Mouse (Mus musculus) CH12.LX (cell line): ENCODE results near the gene Churc1. TPM values are rescaled to one million over a fixed set of nuclear protein-coding genes. Genes with fewer than 3 reads are reported as not detected.
"Not testable (repeated sequence)": the region's sequence is repeated elsewhere in the genome, so short reads cannot be mapped to it uniquely, and the experiment has no call there.

Source experiments
- DNase-seq: peaks from one replicate; pipeline ENCODE4 v3.0.0-alpha.2; 2013; ENCODE audit errors: extremely low read depth
- H3K27ac ChIP-seq: 2 replicates; pipeline ENCODE4 v1.5.1; 2012; ENCODE audit warnings: low read depth, mild to moderate bottlenecking, control low read depth, moderate library complexity; ENCODE audit not compliant: insufficient read depth
- H3K27me3 ChIP-seq: replicated peaks from 2 replicates; pipeline ENCODE3; 2012; ENCODE audit warnings: inconsistent platforms
- H3K36me3 ChIP-seq, 2 experiments: replicated peaks in 1 of 2; 2 replicates each; pipeline versions ENCODE3 to v1.6.1; 2012; ENCODE audit warnings: inconsistent platforms in 1 of 2, low read length in 1 of 2, mild to moderate bottlenecking in 1 of 2, mixed read lengths in 1 of 2, moderate library complexity in 1 of 2; ENCODE audit not compliant: control insufficient read depth in 1 of 2, insufficient read depth in 1 of 2
- H3K4me1 ChIP-seq, 2 experiments: 2 replicates each; pipeline ENCODE4 v1.6.1; 2012; ENCODE audit warnings: inconsistent platforms in 1 of 2, moderate library complexity in 1 of 2; ENCODE audit not compliant: insufficient read depth in 2 of 2, control insufficient read depth in 1 of 2
- H3K4me2 ChIP-seq: 2 replicates; pipeline ENCODE4 v1.6.1; 2012; ENCODE audit warnings: low read depth, mild to moderate bottlenecking, control low read depth; ENCODE audit not compliant: poor library complexity, insufficient read depth, severe bottlenecking
- H3K4me3 ChIP-seq, 3 experiments: fragments of 150-350 bp in 1 of 3; sonication (generic) in 1 of 3; replicated peaks in 1 of 3; 2 replicates each; pipeline versions ENCODE3 to v1.5.1; 2011 to 2012; ENCODE audit warnings: low read depth in 2 of 3, low read length in 2 of 3, mild to moderate bottlenecking in 2 of 3, moderate library complexity in 2 of 3, control low read depth in 1 of 3, improper control_type of control experiment in 1 of 3, inconsistent platforms in 1 of 3, mixed read lengths in 1 of 3; ENCODE audit not compliant: poor library complexity in 1 of 3
- H3K79me2 ChIP-seq: replicated peaks from 2 replicates; pipeline ENCODE4 v1.6.1; 2012; ENCODE audit warnings: mild to moderate bottlenecking, moderate library complexity; ENCODE audit not compliant: control insufficient read depth, poor library complexity, insufficient read depth, severe bottlenecking; ENCODE audit errors: extremely low read depth
- H3K9ac ChIP-seq: 2 replicates; pipeline ENCODE4 v1.6.1; 2012; ENCODE audit warnings: low read depth, mild to moderate bottlenecking, control low read depth, moderate library complexity; ENCODE audit not compliant: insufficient read depth
- H3K9me3 ChIP-seq: replicated peaks from 2 replicates; pipeline ENCODE3; 2012; ENCODE audit warnings: low read length, inconsistent platforms, mixed read lengths
- BHLHE40 ChIP-seq: IDR thresholded peaks from 2 replicates; pipeline ENCODE4 v1.6.1; 2011; ENCODE audit warnings: mild to moderate bottlenecking, low read depth, low read length, improper control_type of control experiment
- CTCF ChIP-seq, 2 experiments: IDR thresholded peaks in 1 of 2; conservative IDR thresholded peaks in 1 of 2; 2 replicates each; pipeline ENCODE4 v1.5.1; 2011 to 2012; ENCODE audit warnings: low read depth in 2 of 2, low read length in 2 of 2, improper control_type of control experiment in 1 of 2, inconsistent platforms in 1 of 2, mild to moderate bottlenecking in 1 of 2, moderate library complexity in 1 of 2
- E2F4 ChIP-seq: IDR thresholded peaks from 2 replicates; pipeline ENCODE4 v1.6.1; 2011; ENCODE audit warnings: low read depth, low read length, improper control_type of control experiment; ENCODE audit not compliant: insufficient replicate concordance
- EP300 ChIP-seq: IDR thresholded peaks from 2 replicates; pipeline ENCODE4 v1.6.1; 2011; ENCODE audit warnings: low read length, improper control_type of control experiment
- HCFC1 ChIP-seq: IDR thresholded peaks from 2 replicates; pipeline ENCODE4 v1.6.1; 2012; ENCODE audit warnings: low read depth, mild to moderate bottlenecking, inconsistent platforms, low read length, improper control_type of control experiment
- IRF4 ChIP-seq: IDR thresholded peaks from 2 replicates; pipeline ENCODE4 v1.6.1; 2014; ENCODE audit warnings: low read depth, mild to moderate bottlenecking, inconsistent platforms, low read length, improper control_type of control experiment
- JUND ChIP-seq: conservative IDR thresholded peaks from 2 replicates; pipeline ENCODE4 v1.6.1; 2011; ENCODE audit warnings: low read depth, low read length, improper control_type of control experiment
- KAT2A ChIP-seq: IDR thresholded peaks from 2 replicates; pipeline ENCODE4 v1.6.1; 2012; ENCODE audit warnings: low read length, improper control_type of control experiment, inconsistent platforms; ENCODE audit not compliant: insufficient replicate concordance
- MAX ChIP-seq: IDR thresholded peaks from 2 replicates; pipeline ENCODE4 v1.6.1; 2011; ENCODE audit warnings: low read length, improper control_type of control experiment
- MEF2A ChIP-seq: IDR thresholded peaks from 2 replicates; pipeline ENCODE4 v1.6.1; 2014; ENCODE audit warnings: low read depth, mild to moderate bottlenecking, inconsistent platforms, low read length, improper control_type of control experiment, borderline replicate concordance
- MXI1 ChIP-seq: IDR thresholded peaks from 2 replicates; pipeline ENCODE4 v1.6.1; 2011; ENCODE audit warnings: mild to moderate bottlenecking, low read depth, low read length, improper control_type of control experiment
- PAX5 ChIP-seq: IDR thresholded peaks from 2 replicates; pipeline ENCODE4 v1.6.1; 2012; ENCODE audit warnings: low read length, inconsistent platforms, mixed read lengths
- POLR2A ChIP-seq: IDR thresholded peaks from 2 replicates; pipeline ENCODE4 v1.6.1; 2011; ENCODE audit warnings: low read depth, mild to moderate bottlenecking, improper control_type of control experiment, low read length
- RAD21 ChIP-seq: IDR thresholded peaks from 2 replicates; pipeline ENCODE4 v1.6.1; 2011; ENCODE audit warnings: low read depth, mild to moderate bottlenecking, low read length, improper control_type of control experiment, moderate library complexity
- RCOR1 ChIP-seq: conservative IDR thresholded peaks from 2 replicates; pipeline ENCODE4 v1.6.1; 2012; ENCODE audit warnings: low read depth, mild to moderate bottlenecking, inconsistent platforms, low read length, improper control_type of control experiment
- SIN3A ChIP-seq: IDR thresholded peaks from 2 replicates; pipeline ENCODE4 v1.6.1; 2012; ENCODE audit warnings: low read length, improper control_type of control experiment, inconsistent platforms
- TCF12 ChIP-seq: IDR thresholded peaks from 2 replicates; pipeline ENCODE4 v1.6.1; 2014; ENCODE audit warnings: low read depth, mild to moderate bottlenecking, inconsistent platforms, low read length, improper control_type of control experiment
- UBTF ChIP-seq: IDR thresholded peaks from 2 replicates; pipeline ENCODE4 v1.6.1; 2012; ENCODE audit warnings: low read depth, mild to moderate bottlenecking, inconsistent platforms, low read length, improper control_type of control experiment, moderate library complexity
- USF1 ChIP-seq: IDR thresholded peaks from 2 replicates; pipeline ENCODE4 v1.6.1; 2014; ENCODE audit warnings: low read depth, mild to moderate bottlenecking, inconsistent platforms, low read length, improper control_type of control experiment
- ZMIZ1 ChIP-seq: IDR thresholded peaks from 2 replicates; pipeline ENCODE4 v1.6.1; 2012; ENCODE audit warnings: low read depth, mild to moderate bottlenecking, inconsistent platforms, low read length, improper control_type of control experiment
- dilution Hi-C: fragments of 300-500 bp; cut with MboI; formaldehyde crosslinking; loops from 2 replicates; pipeline ENCODE4 v1.14.3; 2020; ENCODE audit warnings: low sequenced_read_pairs; ENCODE audit not compliant: extremely low pct_unique_long_range_greater_than_20kb, extremely low pct_ligation_motif_present
- in situ Hi-C: fragments of 300-500 bp; cut with MboI; formaldehyde crosslinking; loops from 3 replicates; pipeline ENCODE4 v1.14.3; 2019; ENCODE audit warnings: low sequenced_read_pairs, low pct_ligation_motif_present, low pct_unique_long_range_greater_than_20kb, mixed read lengths
- polyA plus RNA-seq: library from polyadenylated mRNA; unstranded; fragments of >175 nt; gene quantifications from 2 replicates; pipeline ENCODE4 v1.2.1, GENCODE M21; 2012; ENCODE audit warnings: low read depth; ENCODE audit not compliant: insufficient read length
- total RNA-seq, 2 experiments: library from RNA; depleted of rRNA; stranded (reverse); fragments of 300-350 nt in 1 of 2; fragments of >200 nt in 1 of 2; gene quantifications; 2 replicates each; pipeline ENCODE4 v1.2.3; 2012 to 2014

Churc1 gene
- total and polyA plus RNA-seq, 3 experiments: 48.9 to 160 (median 87.1) TPM

- DNase-seq: no peak
- no peak overlapping the region for H3K4me2 ChIP-seq
- no peak overlapping the region for H3K9ac ChIP-seq
- H3K79me2 ChIP-seq: no peaks in the 10 kb centered on the region
- H3K9me3 ChIP-seq: no peaks in the 10 kb centered on the region
- no peaks in the 10 kb centered on the region for H3K27me3 ChIP-seq
- H3K4me3 ChIP-seq: no peak overlapping the region
- in situ Hi-C loops (no loop called here), dilution Hi-C loops (no loop called here)
- no peaks in the 10 kb centered on the region for H3K36me3 ChIP-seq
- TF ChIP-seq POLR2A: no peak
- no peak for TF ChIP-seq JUND
- TF ChIP-seq KAT2A: no peak
- TF ChIP-seq HCFC1: no peak
- no peak for TF ChIP-seq IRF4
- TF ChIP-seq RAD21: no peak
- TF ChIP-seq MEF2A: no peak
- no peak for TF ChIP-seq BHLHE40
- no peak for TF ChIP-seq MAX
- TF ChIP-seq ZMIZ1: no peak
- no peak for TF ChIP-seq PAX5
- TF ChIP-seq MXI1: no peak
- no peak for TF ChIP-seq TCF12
- TF ChIP-seq UBTF: no peak
- no peak for TF ChIP-seq USF1
- no peak for TF ChIP-seq E2F4
- no peak for TF ChIP-seq EP300
- no peak for TF ChIP-seq SIN3A
- no peak for TF ChIP-seq RCOR1
- no peak overlapping the region for H3K27ac ChIP-seq
- no peaks in the 10 kb centered on the region for H3K4me1 ChIP-seq
Measured at GRCm38 (mm10) chr12:76790446-76791084, 25.2 kb downstream of the Churc1 start.

GRCm38 (mm10) chr12:76792540-76792939 lies 27.2 kb downstream of the Churc1 start:
- H3K27ac ChIP-seq, H3K9ac ChIP-seq, H3K36me3 ChIP-seq, H3K4me3 ChIP-seq, DNase-seq, H3K9me3 ChIP-seq, H3K27me3 ChIP-seq, H3K79me2 ChIP-seq, dilution Hi-C loops, H3K4me1 ChIP-seq, in situ Hi-C loops: not testable (repeated sequence)
- H3K4me2 ChIP-seq: peak overlapping the region; percentile 39
- peak in 1 of 2 experiments; percentile 29; a peak in 2 of 4 replicates for TF ChIP-seq CTCF (conservative IDR thresholded peaks at IDR 0.05 in 1 of 2, IDR thresholded peaks at IDR 0.05 in 1 of 2; ENCODE audit: low read depth in 2 of 2, low read length in 2 of 2)
